Mouse (Mus musculus) cortical plate, adult 2 months (tissue): Measurements from ENCODE around the gene Gm17509. TPM values are rescaled to one million over a fixed set of nuclear protein-coding genes. Genes with fewer than 3 reads are reported as not detected.
"Not testable (repeated sequence)": the region's sequence is repeated elsewhere in the genome, so short reads cannot be mapped to it uniquely, and the experiment has no call there.

ENCODE experiments used
- H3K27ac ChIP-seq: fragments of 200-500 bp; 2 replicates; pipeline ENCODE4 v1.5.1; 2012; ENCODE audit warnings: low read length, control low read depth, inconsistent platforms; ENCODE audit not compliant: insufficient read depth
- H3K4me1 ChIP-seq: fragments of 200-500 bp; 2 replicates; pipeline ENCODE4 v1.6.1; 2011; ENCODE audit warnings: low read length; ENCODE audit not compliant: control insufficient read depth, insufficient read depth
- H3K4me3 ChIP-seq: fragments of 200-500 bp; 2 replicates; pipeline ENCODE4 v1.5.1; 2011; ENCODE audit warnings: mild to moderate bottlenecking, low read length, control low read depth; ENCODE audit not compliant: insufficient read depth
- CTCF ChIP-seq: fragments of 200-500 bp; IDR thresholded peaks from 2 replicates; pipeline ENCODE4 v1.5.1; 2011; ENCODE audit warnings: mild to moderate bottlenecking, control low read depth, low read length; ENCODE audit not compliant: insufficient read depth; ENCODE audit errors: extremely low read depth
- POLR2A ChIP-seq: fragments of 200-500 bp; IDR thresholded peaks from 2 replicates; pipeline ENCODE4 v1.6.1; 2011; ENCODE audit warnings: mild to moderate bottlenecking, low read length, control low read depth; ENCODE audit not compliant: insufficient read depth; ENCODE audit errors: extremely low read depth
- polyA plus RNA-seq: library from polyadenylated mRNA; depleted of rRNA; stranded (reverse); fragments of >200 nt; gene quantifications from 2 replicates; pipeline ENCODE4 v1.2.3, GENCODE M21; 2012; rRNA removed

The Gm17509 gene
- polyA plus RNA-seq, 1 experiment = 1.5 TPM

- no peak overlapping the region for H3K27ac ChIP-seq
- TF ChIP-seq CTCF = no peak
- no peak for TF ChIP-seq POLR2A
- no peak overlapping the region for H3K4me3 ChIP-seq
- H3K4me1 ChIP-seq = no peaks in the 10 kb centered on the region
Measured at GRCm38 (mm10) chr13:117192161-117192560, 28.7 kb downstream of the Gm17509 start.

- TF ChIP-seq POLR2A (no peak), CTCF (no peak)
- Histone ChIP-seq H3K27ac (no peak overlapping the region), H3K4me3 (no peak overlapping the region)
Measured at GRCm38 (mm10) chr13:117185329-117185728, 35.5 kb downstream of the Gm17509 start.

GRCm38 (mm10) chr13:117183288-117183687 is 37.6 kb downstream of the Gm17509 start:
- H3K4me1 ChIP-seq = no peaks in the 10 kb centered on the region
- TF ChIP-seq CTCF (no peak), POLR2A (no peak)
- H3K27ac ChIP-seq = no peak overlapping the region
- H3K4me3 ChIP-seq = no peak overlapping the region

More at GRCm38 (mm10) chr13:117185329-117185728, 35.5 kb downstream of the Gm17509 start:
- no peaks in the 10 kb centered on the region for H3K4me1 ChIP-seq

DNA sequence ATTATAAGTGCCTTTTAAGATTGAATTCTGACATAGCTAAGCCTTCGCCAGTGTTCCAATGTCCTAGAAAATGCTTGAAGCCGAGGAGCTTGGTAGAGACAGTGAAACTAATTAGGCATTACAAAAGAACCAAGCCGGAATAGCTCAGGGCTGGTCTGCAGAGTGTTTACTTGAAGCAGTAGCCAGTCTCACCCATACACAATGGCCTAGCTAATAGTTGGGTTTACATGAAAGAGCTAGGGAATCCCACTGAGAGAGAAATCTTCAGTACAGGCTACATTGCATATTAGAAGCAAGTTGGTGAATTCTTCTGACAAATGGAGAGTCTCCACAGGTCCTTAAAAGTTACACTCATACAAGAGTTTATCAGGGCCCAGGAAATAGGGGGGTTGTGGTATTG is 40.0 kb downstream of the Gm17509 start:
- not testable (repeated sequence) for H3K4me3 ChIP-seq, H3K4me1 ChIP-seq, H3K27ac ChIP-seq

Other genes with a start within 250 kb of the Gm17509 start
- gene Parp8, start 195.5 kb downstream of the Gm17509 start, polyA plus RNA-seq = 22.4 and 24.1 TPM in 2 replicates
- gene Emb, start 12.5 kb downstream of the Gm17509 start, polyA plus RNA-seq = 18.6 and 21.0 TPM in 2 replicates